Mouse (Mus musculus): ENCODE measurements around the gene Itm2b.

GRCm38 (mm10) chr14:73331386-73331785 lies 53.7 kb downstream of the Itm2b start:
- TF ChIP-seq CTCF (IDR thresholded peaks at IDR 0.05; ENCODE audit: control insufficient read depth, insufficient read depth, insufficient read length) (no peak), USF1 (IDR thresholded peaks at IDR 0.05; ENCODE audit: low read depth) (no peak), MYOG (IDR thresholded peaks at IDR 0.05; ENCODE audit: control insufficient read depth, extremely low read depth, insufficient read length) (no peak), MAX (IDR thresholded peaks at IDR 0.05) (no peak), MYOD1 (IDR thresholded peaks at IDR 0.05; ENCODE audit: control insufficient read depth, insufficient read length, low read depth) (no peak), FOSL1 (IDR thresholded peaks at IDR 0.05; ENCODE audit: insufficient read depth, low read length, poor library complexity, severe bottlenecking) (no peak)

Data from C2C12 (cell line).